Mouse (Mus musculus) liver (tissue): Measurements from ENCODE around the gene Fuk.
"Not testable (repeated sequence)": the region's sequence is repeated elsewhere in the genome, so short reads cannot be mapped to it uniquely, and the experiment has no call there.

Experiments
- DNase-seq: peaks from one replicate; pipeline ENCODE4 v3.0.0-alpha.2; 2020; ENCODE audit warnings: mixed read lengths

Fuk gene

DNA sequence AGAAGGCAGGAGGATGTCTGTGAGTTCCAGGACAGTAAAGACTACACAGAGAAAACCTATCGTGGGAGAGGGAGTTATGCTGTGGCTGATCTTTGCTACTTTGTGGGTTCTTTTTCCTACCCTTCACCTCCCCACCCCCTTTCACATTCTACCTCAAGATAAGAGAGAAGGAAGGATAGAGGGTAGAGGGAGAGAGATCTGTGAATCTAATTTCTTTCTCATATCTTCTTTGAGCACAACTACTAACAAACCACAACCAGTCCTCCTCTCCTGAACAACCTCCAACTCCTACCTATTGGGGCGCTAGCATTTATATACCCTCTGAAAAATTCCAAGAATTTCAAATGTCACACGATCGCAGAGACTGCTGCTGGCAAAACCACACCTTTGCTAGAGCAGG lies 24.4 kb downstream of the Fuk start:
- no peak for DNase-seq

DNA sequence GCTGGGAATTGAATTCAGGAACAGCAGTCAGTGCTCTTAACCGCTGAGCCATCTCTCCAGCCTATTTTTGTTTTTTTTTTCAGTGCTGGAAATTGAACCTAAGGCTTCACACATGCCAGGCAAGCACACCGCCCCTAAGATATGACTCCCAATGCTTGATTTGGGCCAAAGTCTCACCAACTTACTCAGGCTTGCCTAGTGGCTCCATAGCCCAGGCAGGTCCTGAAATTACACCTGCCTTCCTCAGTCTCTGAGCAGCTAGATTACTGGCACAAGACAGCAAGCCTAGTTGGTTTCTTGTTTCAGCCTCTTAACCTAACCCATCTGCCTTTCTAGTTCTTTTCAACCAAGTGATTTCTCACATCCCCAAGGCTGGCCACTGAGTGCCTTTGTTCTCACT lies 31.8 kb downstream of the Fuk start:
- no peak for DNase-seq

DNA sequence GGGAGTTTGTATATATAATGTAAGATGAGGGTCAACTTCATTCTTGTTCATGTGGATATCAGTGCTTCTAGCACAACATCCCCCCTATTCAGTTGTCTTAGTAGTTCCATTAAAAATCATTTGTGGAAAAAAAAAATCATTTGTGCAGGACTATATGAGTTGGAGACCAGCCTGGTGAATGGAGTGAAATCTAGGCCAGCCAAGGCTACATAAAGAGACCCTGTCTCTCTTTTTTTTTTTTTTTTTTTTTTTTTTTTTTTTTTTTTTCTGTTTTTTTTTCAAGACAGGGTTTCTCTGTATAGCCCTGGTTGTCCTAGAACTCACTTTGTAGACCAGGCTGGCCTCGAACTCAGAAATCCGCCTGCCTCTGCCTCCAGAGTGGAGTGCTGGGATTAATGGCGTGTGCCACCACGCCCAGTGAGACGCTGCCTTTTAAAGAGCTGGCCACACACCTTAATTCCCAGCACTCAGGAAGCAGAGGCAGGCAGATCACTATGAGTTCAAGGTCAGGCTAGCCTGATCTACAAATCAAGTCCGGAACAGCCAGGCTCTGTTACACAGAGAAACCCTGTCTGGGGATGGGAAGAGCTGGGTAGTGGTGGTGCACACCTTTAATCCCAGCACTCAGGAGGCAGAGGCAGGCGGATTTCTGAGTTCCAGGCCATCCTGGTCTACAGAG lies 40.8 kb downstream of the Fuk start:
- not testable (repeated sequence) for DNase-seq

DNA sequence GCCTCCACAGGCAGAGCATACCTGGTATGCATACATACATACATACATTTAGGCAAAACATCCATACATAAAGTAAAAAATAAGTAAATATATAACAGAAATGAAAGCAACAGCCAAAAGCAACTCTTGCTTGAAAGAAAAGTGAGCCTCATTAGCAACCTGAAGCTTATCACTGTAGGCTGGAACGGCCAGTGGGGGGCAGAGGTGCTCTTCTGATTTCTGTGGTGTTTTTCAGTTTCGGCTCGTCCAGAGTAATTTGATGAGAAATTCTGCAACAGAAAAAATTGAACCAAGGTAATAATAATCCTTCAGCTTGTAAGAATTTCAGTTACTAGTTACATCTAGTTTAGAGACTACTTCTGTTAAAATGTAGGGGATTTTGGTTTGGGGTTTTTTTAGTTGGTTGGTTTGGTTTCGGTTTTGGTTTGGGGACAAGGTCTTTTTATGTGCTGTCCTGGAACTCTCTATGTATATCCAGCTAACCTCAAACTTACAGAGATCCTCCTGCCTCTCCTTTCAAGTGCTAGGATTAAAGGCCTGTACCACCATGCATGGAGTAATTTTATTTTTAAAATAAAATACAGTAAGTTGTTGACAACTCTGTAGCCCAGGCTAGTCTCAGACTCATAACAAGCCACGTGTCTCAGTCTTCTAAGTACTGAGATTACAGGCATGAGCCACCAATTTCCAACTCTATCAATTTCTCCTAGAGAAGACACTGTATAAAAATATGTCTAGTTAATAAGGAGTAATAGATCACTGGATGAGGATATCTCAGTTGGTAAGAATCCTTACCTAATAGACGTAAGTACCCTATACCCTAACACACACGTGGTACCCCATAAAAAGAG lies 42.4 kb downstream of the Fuk start:
- DNase-seq = no peak

DNA sequence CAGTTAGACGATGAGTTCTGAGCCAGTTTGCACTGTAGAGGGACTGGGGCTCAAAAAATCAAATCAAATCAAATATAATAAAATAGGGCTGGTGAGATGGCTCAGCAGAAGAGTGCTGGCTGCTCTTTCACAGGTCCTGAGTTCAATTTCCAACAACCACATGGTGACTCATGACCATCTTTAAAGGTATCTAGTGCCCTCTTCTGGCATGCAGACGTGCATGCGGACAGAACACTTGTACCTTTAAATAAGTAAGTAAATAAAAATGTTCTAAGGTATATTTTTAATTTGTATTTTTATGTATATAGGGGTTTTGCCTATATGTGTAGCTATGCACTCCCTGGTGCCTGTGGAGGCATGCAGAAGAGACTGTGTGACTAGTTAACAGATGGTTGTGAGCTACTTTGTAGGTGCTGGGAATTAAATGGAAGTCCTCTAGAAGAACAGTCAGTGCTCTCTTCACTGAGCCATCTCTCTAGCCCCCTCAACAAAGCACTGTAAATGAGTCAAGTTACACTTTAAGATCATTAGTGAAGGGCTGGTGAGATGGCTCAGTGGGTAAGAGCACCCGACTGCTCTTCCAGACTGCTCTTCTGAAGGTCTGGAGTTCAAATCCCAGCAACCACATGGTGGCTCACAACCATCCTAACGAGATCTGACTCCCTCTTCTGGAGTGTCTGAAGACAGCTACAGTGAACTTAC lies 45.4 kb downstream of the Fuk start:
- no peak for DNase-seq

DNA sequence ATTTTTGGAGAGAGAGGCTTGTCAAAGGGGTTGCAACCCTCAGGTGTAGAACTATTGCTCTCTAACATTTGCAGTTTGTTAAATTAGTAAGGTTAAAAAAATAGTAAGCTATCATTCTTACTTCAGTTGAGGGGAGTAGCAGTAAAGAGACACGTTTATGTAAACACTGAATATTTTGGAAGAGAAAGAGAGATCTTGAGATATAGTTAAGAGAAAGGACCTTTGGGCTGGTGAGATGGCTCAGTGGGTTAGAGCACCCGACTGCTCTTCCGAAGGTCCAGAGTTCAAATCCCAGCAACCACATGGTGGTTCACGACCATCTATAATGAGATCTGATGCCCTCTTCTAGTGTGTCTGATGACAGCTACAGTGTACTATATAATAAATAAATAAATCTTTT lies 46.2 kb downstream of the Fuk start:
- not testable (repeated sequence) for DNase-seq

DNA sequence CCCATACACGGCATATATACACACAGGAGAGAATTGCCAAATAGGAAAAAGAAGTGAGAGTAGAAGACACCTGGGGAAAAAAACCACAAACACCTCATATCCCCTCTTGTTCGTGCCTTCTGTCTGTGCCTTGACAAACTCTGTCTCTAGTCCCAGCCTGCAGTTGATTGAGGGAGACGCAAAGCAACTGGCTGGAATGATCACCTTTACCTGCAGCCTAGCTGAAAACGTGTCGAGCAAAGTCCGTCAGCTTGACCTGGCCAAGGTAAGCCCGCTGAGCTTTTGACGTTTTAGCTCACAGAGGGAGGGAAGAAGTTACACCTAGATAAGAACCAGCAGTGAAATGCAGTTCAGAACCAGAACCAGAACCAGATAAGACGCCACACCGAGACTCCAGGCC lies 51.1 kb downstream of the Fuk start:
- DNase-seq = no peak

DNA sequence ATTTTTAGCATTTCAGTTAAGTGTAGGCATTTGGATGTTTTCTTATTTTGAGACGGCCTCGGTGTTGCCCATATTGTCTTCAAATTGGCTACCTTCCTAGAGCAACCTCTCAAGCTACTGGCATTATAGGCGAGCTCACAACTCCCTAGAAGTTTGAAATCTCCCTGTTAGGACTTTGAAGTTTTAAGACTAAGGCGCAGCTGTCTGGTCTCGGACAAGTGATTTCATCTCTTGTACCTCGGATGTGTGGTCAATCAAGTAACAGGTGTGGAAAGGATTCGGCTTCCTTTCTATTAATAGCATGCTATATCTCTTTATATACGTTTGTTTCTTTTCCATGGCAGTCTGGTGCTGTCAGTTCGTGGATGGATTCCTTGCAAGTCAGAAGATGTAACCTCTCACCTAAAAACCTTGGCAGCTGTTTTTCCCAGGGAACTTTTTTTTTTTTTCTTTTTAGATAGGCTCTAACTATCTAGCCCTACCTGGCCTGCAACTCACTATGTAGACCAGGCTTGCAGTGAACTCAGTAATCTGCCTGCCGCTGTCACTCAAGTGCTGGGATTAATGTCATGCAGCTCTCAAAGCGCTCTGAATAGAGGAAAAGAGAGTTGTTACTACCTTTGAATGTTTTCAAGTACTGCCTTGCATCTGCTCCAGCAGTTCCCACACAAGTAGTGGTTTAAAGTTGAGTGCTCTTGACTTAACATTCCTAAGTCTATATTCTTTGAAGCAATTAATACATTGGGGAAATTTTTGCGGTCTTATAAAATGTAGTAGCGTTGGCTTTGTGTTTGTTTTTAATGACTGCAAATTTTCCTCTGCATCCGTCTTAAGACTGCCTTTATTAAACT lies 54.4 kb downstream of the Fuk start:
- DNase-seq = no peak

DNA sequence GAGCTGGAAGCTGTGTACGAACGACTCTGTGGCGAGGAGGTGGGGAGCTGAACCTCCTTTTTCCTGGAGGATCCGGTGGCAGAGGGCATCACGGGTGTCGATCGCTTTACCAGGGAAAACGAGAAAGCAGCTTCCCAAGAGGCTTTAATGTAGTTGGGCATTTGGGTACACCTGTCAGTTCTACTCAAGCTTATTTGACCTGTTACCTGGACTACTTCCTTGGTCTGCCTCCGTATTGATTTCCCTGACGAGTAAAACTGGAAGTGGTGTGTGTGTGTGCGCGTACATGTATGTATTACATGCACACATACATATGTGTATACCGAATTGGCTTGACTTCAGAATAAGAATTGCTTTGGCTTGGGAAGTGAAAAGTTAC lies 55.1 kb downstream of the Fuk start:
- DNase-seq = no peak

DNA sequence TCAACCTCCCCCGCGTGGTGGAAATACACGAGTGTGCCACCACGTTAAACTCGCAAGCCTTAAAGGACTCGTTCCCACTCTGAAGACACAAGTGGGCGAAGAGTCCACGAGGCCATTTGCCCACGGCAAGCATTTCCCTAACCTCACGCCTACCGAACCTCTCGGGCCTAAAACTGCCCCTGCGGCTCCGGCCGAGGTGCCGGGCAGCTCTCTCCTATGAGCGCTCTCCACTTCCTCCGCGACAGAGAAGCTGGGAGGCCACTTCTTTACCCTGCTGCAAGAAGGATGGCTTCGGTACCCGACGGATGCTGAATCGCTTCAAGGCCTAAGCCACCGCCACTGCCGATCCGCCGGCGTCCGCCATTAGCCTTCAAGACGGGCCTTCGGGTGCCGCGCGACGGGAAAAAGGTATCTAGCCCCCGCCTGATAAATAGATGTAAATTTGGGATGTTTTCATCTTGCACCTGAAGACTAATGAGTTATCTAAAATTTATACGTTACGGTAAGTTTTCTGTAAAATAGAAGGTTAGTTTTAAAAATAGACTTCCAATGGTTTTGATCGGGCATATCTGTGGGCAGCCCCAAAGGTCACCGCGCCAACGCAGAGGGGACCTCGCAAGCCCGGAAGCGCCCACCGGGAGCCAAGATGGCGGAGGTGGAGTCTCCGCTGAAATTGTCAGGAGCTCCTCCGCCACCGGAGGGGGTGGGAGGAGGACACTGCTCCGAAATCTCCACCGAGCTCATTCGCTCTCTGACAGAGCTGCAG lies 55.7 kb downstream of the Fuk start, which contains the start of the genes Cog4 and Sf3b3:
Gene Cog4 (plus strand): TSS at position 196 of the 766 bp plus-strand sequence.
Gene Sf3b3 (minus strand): TSS at position 383 of the 766 bp plus-strand sequence.
- peak; percentile 91 for DNase-seq

DNA sequence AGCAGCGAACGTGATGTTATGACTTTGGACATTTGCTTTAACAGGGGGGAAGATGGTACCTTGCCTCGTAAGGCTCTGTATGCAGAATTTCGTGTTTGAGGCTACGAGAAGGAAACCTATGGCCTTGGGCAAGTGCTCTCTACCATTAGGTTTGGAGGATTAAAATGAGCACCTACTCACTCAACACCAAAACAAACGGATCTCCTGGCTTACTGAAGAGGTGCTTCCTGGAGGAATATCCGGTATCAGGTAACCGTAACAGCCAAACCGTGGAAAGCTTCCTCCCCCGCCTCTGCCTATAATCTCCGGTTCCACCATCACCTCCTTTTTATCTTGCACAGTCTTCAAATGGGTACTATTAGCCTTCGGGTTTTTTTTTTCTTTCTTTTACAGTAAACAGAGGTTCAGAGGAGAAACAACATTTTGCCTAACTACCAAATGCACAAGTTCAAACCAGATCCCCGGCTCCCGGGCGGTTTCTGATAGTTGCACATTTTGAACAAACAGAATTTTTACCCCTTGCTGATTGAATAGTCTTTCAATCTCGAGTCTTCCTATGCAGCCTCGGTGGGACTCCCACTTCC lies 56.4 kb downstream of the Fuk start:
- DNase-seq = no peak

DNA sequence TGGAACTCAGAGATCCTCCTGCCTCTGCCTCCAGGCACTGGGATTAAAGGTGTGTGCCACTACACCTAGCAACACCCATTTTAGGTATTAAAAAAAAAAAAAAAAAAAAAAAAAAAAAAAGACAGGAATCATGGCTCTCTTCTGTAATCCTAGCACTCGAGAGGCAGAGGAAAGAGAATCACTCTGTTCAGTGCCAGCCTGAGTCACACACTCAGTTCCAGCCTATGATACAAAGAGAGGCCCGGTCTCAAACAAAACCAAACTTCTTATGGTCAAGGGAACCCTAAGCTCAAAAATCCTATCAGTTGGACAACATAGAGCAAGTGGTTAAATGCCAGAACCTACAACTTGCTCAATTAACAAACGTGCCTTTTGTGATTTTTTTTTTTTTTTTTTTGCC lies 57.3 kb downstream of the Fuk start:
- DNase-seq = no peak

DNA sequence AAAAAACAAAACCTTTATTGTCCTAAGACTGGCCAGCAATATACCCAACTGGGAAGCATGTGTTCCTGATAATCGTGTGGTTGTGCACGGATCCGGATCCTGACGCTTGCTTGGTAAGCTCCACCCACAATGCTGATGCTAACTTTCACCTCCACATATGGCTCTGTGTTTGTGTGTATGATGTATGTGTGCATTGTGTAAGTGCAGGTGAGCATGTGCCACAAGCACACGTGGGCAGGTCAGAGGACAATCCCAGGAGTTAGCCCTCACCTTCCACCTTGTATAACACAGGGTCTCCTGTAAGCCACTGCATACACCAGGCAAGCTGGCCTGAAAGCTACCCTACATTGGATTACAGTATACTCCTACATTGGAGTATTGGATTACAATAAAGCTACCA lies 59.1 kb downstream of the Fuk start:
- no peak for DNase-seq

DNA sequence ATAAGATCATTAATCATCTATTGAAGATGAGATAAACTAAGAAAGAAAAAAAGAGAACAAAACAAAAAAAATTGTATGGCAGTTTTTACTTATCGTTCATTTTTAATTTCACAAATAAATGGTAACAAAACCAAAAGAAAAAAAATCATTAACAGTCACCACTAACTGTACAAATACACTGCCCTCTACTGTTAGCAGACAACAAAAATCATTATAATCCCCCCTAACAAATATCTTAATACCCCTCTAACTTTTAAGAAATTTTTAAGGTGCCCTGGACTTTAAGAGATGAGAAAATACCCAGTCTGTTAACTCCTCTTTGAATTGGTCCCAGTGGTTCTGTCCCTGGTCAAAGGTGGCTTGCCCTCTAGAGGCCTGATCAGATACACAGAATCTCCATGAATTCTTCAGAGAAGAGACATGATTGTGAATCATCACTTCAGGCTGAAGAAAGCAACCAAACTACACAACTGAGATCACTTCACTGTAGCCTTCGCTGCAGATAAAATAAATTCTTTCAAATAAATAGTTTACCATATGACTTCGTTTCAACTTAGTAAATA lies 60.2 kb downstream of the Fuk start:
- DNase-seq = no peak
